Mouse (Mus musculus) spleen, adult 2 months (tissue): Measurements from ENCODE around the gene Ccdc157.

Experiments used
- CTCF ChIP-seq: fragments of 200-500 bp; IDR thresholded peaks from 2 replicates; pipeline ENCODE4 v1.5.1; 2011; ENCODE audit warnings: mild to moderate bottlenecking, inconsistent platforms; ENCODE audit not compliant: insufficient read depth, insufficient read length, insufficient replicate concordance; ENCODE audit errors: extremely low read depth
- POLR2A ChIP-seq: fragments of 200-500 bp; IDR thresholded peaks from 2 replicates; pipeline ENCODE4 v1.6.1; 2011; ENCODE audit warnings: low read depth, low read length, inconsistent platforms

DNA sequence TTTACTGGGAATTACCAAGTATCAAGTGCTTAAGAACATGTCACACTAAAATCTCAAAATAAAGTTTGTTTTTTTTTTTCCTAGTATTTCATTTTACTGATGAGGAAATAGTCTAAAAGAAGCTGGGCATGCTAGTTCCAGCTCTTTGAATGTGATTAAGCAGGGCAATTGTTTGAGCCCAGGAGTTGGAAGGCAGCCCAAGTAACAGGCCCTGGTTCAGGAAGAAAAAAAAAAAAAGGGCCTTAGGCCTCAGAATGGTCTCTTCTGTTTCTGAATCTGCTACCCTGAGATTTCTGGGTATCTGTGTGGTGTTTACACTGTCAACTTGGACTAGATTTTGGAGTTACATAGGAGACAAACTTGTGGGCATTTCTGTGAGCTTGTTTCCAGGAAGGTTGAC lies 23.4 kb upstream of the Ccdc157 start:
- TF ChIP-seq CTCF = no peak
- TF ChIP-seq POLR2A = no peak
